Mouse (Mus musculus) lung, adult 2 months (tissue): Measurements from ENCODE around the gene Prkce. TPM values are rescaled to one million over a fixed set of nuclear protein-coding genes. Genes with fewer than 3 reads are reported as not detected.
"Not testable (repeated sequence)": the region's sequence is repeated elsewhere in the genome, so short reads cannot be mapped to it uniquely, and the experiment has no call there.

Experiments
- DNase-seq: peaks from one replicate; pipeline ENCODE4 v3.0.0; 2022
- H3K4me1 ChIP-seq: fragments of 200-500 bp; 2 replicates; pipeline ENCODE4 v1.6.1; 2011; ENCODE audit warnings: low read length; ENCODE audit not compliant: control insufficient read depth, insufficient read depth
- H3K4me3 ChIP-seq: fragments of 200-500 bp; replicated peaks from 2 replicates; pipeline ENCODE3; 2011; ENCODE audit warnings: low read depth, mild to moderate bottlenecking, control low read depth, low read length; ENCODE audit errors: extremely low read depth
- CTCF ChIP-seq: fragments of 200-500 bp; IDR thresholded peaks from 2 replicates; pipeline ENCODE4 v1.5.1; 2011; ENCODE audit warnings: mild to moderate bottlenecking, low read length, control low read depth; ENCODE audit not compliant: insufficient read depth
- POLR2A ChIP-seq: fragments of 200-500 bp; IDR thresholded peaks from 2 replicates; pipeline ENCODE4 v1.6.1; 2011; ENCODE audit warnings: low read depth, mild to moderate bottlenecking, control low read depth, low read length, borderline replicate concordance; ENCODE audit errors: extremely low read depth
- WGBS: fragments of 180-500 bp; shearing (Covaris S2); methylation state at CpG from one replicate; pipeline ENCODE4 v1.1.7; 2018; 5-methylcytosine and 5-hydroxymethylcytosine counted together
- polyA plus RNA-seq: library from polyadenylated mRNA; depleted of rRNA; stranded (reverse); fragments of >200 nt; gene quantifications from 2 replicates; pipeline ENCODE4 v1.2.3, GENCODE M21; 2012

The Prkce gene
- polyA plus RNA-seq, 1 experiment = 13.5 TPM

DNA sequence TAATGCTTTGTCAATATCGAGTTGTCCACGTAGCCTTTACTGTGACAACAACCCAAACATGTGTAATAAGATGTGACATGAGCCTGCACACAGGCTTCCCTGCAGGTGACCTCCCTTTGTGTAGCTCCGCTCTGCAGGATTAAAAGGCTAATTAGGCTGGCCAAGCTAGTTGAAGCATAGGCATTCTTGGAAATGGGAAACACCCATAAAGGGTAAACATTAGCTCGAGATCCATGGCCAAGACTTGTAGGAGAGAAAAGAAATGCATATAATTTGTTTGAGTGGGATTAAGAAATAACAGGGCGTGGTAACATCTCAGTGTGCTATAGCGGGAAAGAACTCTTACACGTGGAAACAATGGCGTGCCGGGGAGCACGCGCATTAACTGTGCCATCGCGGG, 298.3 kb downstream of the Prkce start:
- WGBS = 73% methylated on average over 13 of the region's 13 CpGs
- no peak overlapping the region for H3K4me3 ChIP-seq
- peaks cover 21% of the 10 kb centered on the region for H3K4me1 ChIP-seq

DNA sequence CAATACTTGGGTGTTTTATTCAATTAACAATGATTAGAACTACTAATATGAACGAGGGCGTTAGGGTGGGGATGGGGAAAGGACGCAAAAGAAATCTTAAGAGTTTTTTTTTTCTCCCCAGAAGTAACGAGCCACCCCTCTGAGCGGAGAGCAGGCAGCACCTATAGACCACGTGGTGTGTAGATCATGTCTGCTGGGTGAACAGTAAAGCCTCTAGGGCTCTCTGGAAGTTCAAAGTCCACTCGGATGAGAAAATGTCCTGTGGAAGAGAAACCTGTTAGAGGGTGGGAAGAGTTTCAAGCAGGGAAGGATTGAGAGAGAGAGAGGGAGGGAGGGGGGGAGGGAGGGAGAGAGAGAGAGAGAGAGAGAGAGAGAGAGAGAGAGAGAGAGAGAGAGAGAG, 298.8 kb downstream of the Prkce start:
- TF ChIP-seq CTCF (no peak), POLR2A (no peak)
- no peak for DNase-seq
- 90% methylated on average over 7 of the region's 7 CpGs for WGBS
- H3K4me3 ChIP-seq = no peak overlapping the region
- peaks cover 20% of the 10 kb centered on the region for H3K4me1 ChIP-seq

More for the DNA sequence above, 298.3 kb downstream of the Prkce start:
- TF ChIP-seq POLR2A (no peak), CTCF (no peak)
- no peak for DNase-seq

DNA sequence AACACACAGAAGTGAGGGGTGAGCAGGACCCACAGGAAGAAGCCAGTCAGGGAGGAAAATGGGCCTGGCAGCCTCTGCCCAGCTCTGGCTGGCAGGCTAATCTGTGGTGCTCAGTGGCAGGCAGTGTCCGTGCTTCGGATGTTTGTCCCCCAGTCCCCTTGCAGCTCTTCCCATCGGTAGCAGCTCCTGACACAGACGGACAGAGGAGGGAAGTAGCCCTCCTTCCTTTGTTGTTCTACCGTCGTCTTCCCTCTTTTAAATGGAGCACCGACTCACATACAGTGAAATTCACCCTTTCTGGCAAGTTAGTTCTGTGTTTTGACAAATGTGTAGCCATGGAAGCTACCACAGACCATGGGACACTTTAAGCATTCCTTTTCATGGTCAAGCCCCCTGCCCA, 299.3 kb downstream of the Prkce start:
- Histone ChIP-seq H3K4me1 (peaks cover 20% of the 10 kb centered on the region), H3K4me3 (no peak overlapping the region)
- TF ChIP-seq POLR2A = no peak
- 45% methylated on average over 7 of the region's 7 CpGs for WGBS
- DNase-seq = no peak

DNA sequence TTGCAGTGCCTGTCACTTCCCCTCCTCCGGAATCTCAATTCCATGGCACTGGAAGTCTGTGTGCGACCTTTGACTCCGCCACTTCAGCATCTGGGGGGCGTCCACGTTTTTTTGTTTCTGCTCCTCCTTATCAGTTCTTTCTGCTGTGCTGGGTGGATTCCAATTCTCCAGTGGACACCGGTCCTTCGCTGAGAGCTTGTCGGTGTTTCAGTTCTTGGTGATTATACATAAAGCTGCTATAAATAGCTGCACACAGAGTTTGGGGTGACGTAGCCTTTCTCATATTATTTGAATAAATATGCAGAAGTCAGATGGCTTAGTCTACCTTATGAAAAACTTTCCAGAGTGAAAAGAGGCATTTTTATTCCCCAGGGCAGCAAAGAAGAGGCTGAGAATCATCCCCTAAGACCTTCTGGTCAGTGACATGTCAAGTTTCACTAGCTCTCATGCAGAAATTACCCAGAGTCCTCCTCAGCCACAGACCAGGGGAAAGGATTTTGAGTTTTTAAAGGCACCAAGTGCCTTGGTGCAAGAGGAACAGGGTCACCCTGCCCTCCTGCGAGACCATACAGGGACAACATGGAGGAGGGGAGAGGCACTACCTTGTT, 299.8 kb downstream of the Prkce start:
- DNase-seq = no peak
- Histone ChIP-seq H3K4me1 (peaks cover 20% of the 10 kb centered on the region), H3K4me3 (no peak overlapping the region)
- TF ChIP-seq POLR2A (no peak), CTCF (no peak)
- 29% methylated on average over 10 of the region's 10 CpGs for WGBS

DNA sequence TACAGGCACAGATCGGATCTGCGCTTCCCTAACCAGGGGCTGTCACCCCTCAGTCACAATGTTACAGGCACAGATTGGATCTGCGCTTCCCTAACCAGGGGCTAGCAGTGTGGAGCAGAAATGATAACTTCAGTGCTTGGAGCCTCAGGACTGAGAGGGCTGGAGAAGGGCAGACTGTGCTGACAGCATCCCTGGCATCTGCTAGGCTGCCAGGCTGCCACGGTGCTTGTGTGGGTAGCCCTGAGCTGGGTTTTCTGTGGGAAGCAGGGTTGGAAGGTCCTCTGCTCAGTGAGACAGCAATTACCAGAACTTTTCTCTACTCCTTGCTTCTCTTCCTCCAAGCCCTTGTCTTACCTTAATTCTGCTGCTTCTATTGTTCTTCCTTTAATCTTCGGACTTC, 300.4 kb downstream of the Prkce start:
- TF ChIP-seq POLR2A (no peak), CTCF (no peak)
- WGBS = 86% methylated on average over 5 of the region's 5 CpGs
- no peak for DNase-seq
- Histone ChIP-seq H3K4me3 (no peak overlapping the region), H3K4me1 (peaks cover 20% of the 10 kb centered on the region)

DNA sequence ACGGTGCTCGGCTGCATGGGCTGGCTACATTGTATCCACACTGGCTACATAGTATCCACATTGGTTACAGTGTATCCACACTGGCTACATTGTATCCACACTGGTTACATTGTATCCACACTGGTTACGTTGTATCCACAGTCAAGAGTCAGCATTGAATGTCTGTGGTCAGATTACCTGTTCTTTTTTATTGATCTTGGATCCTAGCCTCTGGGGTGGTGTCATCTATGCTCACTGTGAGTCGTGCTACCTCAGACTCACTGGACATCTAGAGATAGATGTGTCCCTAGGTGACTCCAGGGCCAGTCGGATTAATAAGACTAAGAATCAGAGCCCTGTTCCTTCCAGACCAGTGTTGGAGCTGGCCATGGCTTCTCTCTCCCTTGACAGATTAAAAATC, 302.6 kb downstream of the Prkce start:
- Histone ChIP-seq H3K4me1 (peaks cover 20% of the 10 kb centered on the region), H3K4me3 (no peak overlapping the region)
- TF ChIP-seq CTCF = no peak
- TF ChIP-seq POLR2A = no peak
- no peak for DNase-seq
- 62% methylated on average over 5 of the region's 5 CpGs for WGBS

DNA sequence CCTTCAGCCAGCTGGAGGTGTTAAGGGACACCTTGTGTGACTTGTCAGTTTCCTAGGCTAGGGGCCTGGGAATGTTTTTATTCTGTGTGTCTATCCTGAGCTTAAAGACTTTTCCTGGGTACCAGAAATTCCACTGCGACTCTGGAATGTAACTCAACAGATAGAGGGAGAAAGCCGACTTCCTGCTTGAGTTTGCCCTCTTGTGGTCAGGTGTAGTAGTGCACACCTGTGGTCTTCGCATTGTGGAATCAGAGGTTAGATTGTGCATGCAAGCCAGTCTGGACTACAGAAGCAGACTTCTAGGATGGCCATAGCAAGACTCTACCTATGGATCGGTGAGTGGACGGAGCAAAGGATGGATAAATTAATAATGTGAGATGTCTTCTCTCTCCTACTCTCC, 304.1 kb downstream of the Prkce start:
- DNase-seq = peak; percentile 59
- TF ChIP-seq CTCF (peak; percentile 57; the same call in 1 of the 2 replicates), POLR2A (no peak)
- WGBS = 60% methylated on average over 5 of the region's 5 CpGs
- peaks cover 24% of the 10 kb centered on the region for H3K4me1 ChIP-seq
- H3K4me3 ChIP-seq = no peak overlapping the region

DNA sequence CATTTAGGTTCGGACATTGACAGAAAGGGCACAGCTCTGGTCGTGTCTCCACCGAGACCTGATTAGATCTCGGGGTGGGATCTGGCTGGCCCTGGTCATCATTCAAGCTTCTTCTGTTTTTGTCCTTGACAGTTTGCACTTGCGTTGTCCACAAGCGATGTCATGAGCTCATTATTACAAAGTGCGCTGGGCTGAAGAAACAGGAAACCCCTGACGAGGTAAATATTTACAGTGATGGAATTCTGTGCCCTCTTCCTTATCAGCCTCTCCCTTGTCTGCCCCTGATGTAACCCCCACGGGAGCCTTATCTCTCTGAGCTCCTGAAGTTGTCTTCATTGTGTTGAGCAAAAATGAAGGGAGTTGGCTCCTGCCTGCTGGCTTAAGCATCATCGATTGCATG, 309.1 kb downstream of the Prkce start:
- WGBS = 34% methylated on average over 10 of the region's 10 CpGs
- Histone ChIP-seq H3K4me3 (no peak overlapping the region), H3K4me1 (peaks cover 12% of the 10 kb centered on the region)
- TF ChIP-seq POLR2A (no peak), CTCF (no peak)
- peak; percentile 31 for DNase-seq

DNA sequence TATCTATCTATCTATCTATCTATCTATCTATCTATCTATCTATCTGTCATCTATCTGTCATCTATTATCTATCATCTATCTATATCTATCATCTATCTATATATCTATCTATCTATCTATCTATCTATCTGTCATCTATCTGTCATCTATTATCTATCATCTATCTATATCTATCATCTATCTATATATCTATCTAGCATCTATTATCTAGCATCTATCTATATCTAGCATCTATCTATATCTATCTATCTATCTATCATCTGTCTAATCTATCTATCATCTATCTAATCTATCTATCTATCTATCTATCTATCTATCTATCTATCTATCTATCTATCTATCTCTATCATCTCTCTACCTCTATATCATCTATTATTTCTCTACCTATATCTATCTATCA, 309.8 kb downstream of the Prkce start:
- not testable (repeated sequence) for DNase-seq, H3K4me3 ChIP-seq
- H3K4me1 ChIP-seq = peaks cover 12% of the 10 kb centered on the region

DNA sequence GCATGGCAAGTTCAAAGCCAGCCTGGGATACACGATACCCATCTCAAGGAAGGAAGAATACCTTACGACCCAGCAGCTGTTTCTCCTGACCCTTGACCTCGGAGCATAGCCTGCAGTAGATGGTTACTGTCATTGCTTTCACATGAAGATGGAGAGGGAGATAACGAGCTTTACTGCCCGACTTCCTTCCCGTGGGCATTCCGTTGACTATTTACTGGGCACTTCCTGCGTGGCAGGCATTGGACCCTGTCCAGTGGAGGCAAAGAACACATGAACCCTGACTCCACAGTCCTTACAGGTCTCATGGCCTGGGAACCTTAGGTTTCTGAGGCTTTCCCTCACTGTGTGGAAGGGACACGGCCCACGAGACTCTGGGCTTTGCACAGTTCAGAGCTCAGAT, 311.8 kb downstream of the Prkce start:
- DNase-seq = no peak
- Histone ChIP-seq H3K4me1 (peaks cover 17% of the 10 kb centered on the region), H3K4me3 (no peak overlapping the region)
- WGBS = 47% methylated on average over 10 of the region's 10 CpGs
- no peak for TF ChIP-seq CTCF
- TF ChIP-seq POLR2A = no peak

DNA sequence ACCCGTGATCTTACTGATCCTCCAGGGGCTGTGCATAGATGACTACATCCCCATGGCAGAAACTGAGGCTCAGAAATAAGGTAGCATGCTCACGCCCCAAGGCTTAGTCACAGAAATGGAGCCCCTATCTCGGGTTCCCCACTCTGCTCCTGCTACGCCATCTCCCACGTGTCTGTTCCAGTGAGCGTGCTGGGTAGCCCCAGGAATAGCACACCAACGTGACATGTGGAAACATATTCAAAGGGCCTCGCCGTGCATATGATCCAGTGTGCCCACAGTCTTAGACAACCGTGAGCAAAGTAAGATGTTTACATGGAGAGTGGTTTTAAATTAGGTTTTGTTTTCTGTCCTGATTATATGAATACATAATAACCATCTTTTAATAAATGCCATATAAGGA, 315.1 kb downstream of the Prkce start:
- H3K4me3 ChIP-seq = no peak overlapping the region
- DNase-seq = no peak
- H3K4me1 ChIP-seq = peaks cover 17% of the 10 kb centered on the region
- TF ChIP-seq CTCF (no peak), POLR2A (no peak)
- WGBS = 87% methylated on average over 10 of the region's 10 CpGs

DNA sequence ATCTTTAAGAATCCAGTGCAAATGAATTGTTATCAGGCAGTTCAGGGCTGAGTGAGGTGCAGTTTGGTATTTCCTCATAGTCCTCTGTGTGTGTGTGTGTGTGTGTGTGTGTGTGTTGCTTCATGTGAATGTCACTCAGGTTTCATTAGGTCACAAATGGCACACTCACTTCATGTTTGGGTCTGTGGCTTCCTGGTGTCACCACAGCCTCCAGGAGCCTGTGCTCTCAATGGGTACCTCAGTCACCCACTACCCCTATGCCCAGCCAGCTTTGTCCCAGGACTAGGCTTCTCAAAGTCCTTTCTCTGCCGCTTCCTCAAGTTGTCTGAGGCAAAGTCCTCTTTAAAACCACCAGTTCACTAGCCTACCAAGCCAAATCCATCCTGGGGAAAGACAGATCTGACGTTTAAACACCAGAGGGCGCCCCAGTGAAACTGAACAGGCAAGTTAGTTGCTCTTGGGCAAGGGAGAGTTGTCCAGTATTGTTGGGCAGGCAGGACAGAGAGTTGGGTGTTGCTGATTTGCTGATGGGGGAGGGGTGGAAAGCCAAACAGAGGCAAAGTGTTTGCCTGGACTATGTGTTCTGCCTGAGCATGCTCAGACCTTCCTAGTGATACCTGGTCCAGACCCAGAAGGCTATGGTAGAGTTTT, 316.6 kb downstream of the Prkce start:
- no peak overlapping the region for H3K4me3 ChIP-seq
- H3K4me1 ChIP-seq = peaks cover 17% of the 10 kb centered on the region
- WGBS = 2% methylated on average over 3 of the region's 3 CpGs
- peak; percentile 81 for DNase-seq
- TF ChIP-seq CTCF (peak; percentile 63), POLR2A (no peak)
